ENCODE assay signal across 16 mouse cellular contexts in the genomic region with DNA sequence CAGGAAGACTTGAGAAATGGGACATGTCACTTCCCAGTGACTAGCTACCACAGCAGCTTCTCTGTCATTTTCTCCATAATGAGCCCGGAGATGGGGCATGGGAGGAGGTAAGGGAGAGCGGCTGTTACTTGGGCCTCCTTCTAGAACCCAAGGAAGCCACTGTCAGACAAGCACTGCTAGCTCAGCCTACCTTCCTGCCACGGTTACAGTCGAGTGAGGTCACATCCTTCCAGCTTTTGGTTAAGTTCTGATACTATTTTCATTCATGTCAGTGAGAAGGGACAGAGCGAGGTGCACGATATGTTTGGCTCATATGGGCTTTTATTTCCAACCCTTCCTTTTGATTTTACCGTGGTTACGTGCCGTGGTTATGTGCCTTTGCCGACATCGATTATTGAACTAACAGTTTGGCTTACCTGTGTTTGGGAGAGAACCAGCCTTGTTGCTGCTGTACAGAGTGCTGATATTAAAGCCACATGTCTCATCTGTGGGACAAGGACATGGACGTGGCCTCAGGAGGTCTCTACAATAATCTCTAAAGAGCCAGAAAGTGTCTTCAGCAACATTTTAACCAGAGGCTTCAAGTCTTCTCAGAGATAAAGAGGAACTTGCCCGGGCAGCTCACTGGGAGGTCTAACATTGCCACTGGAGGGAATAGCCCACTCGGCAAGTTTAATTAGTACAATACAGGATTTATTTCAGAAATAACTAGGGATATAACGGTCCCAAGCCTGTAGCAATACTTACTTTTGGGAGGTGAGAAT.
DNase-seq lines count a peak whose midpoint lies in the region; ATAC-seq lines count a peak whose summit lies in the region.
"Had no signal": no experiment of that assay in that cellular context is flagged by ENCODE, and none has a peak within 500 bp of the region (broad histone marks: within the 10 kb centered on the region; RNA-seq: fewer than 3 reads in every experiment).

No protein-coding gene starts in this region.

- intact Hi-C loops in left cerebral cortex, postnatal 10 days (cut with DNase I) = no loop called here

- WGBS in hindbrain, embryonic 10.5 days = 89% methylated on average over 15 of the region's 15 CpGs
- 88% methylated on average over 15 of the region's 15 CpGs for WGBS in hindbrain, embryonic 12.5 days
- 42% methylated on average over 15 of the region's 15 CpGs for WGBS in liver, embryonic 16.5 days (ENCODE audit: insufficient replicate concordance)

- H3K27ac ChIP-seq in hindbrain, embryonic 10.5 days = 0 out of 2 replicates have a peak overlapping the region, but pooled peaks have one; percentile 3
- H3K27ac ChIP-seq in hindbrain, embryonic 12.5 days = no peak overlapping the region
- H3K27ac ChIP-seq in liver, embryonic 16.5 days (ENCODE audit: low read length) = 0 out of 2 replicates have a peak overlapping the region, but pooled peaks have one; percentile 15
- H3K27ac ChIP-seq: midbrain, embryonic 12.5 days; stomach, postnatal 0 days had no signal

- 0 out of 2 replicates have a peak, but pooled peaks cover 6% of the 10 kb centered on the region for H3K36me3 ChIP-seq in hindbrain, embryonic 10.5 days
- no peaks in the 10 kb centered on the region for H3K36me3 ChIP-seq in hindbrain, embryonic 12.5 days
- no peaks in the 10 kb centered on the region for H3K36me3 ChIP-seq in liver, embryonic 16.5 days (ENCODE audit: control insufficient read depth, insufficient read depth)
- H3K36me3 ChIP-seq: midbrain, embryonic 12.5 days had no signal

- no peak for ATAC-seq in hindbrain, embryonic 12.5 days (ENCODE audit: low FRiP score)
- no peak for ATAC-seq in liver, embryonic 16.5 days (ENCODE audit: low read depth)
- ATAC-seq: intestine, postnatal 0 days; Patski had no signal

- H3K9ac ChIP-seq in hindbrain, embryonic 12.5 days = no peak overlapping the region
- no peak overlapping the region for H3K9ac ChIP-seq in liver, embryonic 16.5 days (ENCODE audit: low read depth, low read length)
- H3K9ac ChIP-seq: midbrain, embryonic 12.5 days had no signal

- DNase-seq in hindbrain, embryonic 10.5 days (ENCODE audit: low spot score) = no peak
- peak; percentile 48 for DNase-seq in c-Kit-positive CD71-positive TER-119-positive erythroid progenitor cells, embryonic 14.5 days (ENCODE audit: low spot score)
- peak; percentile 46 for DNase-seq in thymus, postnatal 14 days
- no peak for DNase-seq in cerebellum, postnatal 14 days
- no peak for DNase-seq in left cerebral cortex, postnatal 10 days (ENCODE audit: extremely low spot score in 1 of 2, low spot score in 2 of 2)
- DNase-seq in heart, adult 18-20 months = no peak
- DNase-seq: adrenal gland, adult 2 months; heart, postnatal 14 days; lung, adult 18-20 months had no signal

- H3K4me1 ChIP-seq in hindbrain, embryonic 10.5 days (replicated peaks) = peaks cover 63% of the 10 kb centered on the region
- H3K4me1 ChIP-seq in hindbrain, embryonic 12.5 days = peaks cover 53% of the 10 kb centered on the region
- H3K4me1 ChIP-seq in liver, embryonic 16.5 days (ENCODE audit: control insufficient read depth, low read depth, low read length) = peaks cover 25% of the 10 kb centered on the region

- H3K27me3 ChIP-seq in hindbrain, embryonic 10.5 days (ENCODE audit: insufficient read depth, poor library complexity, severe bottlenecking) = no peaks in the 10 kb centered on the region
- no peaks in the 10 kb centered on the region for H3K27me3 ChIP-seq in hindbrain, embryonic 12.5 days
- H3K27me3 ChIP-seq in liver, embryonic 16.5 days (ENCODE audit: control insufficient read depth, insufficient read depth, low read depth, low read length) = no peaks in the 10 kb centered on the region
- H3K27me3 ChIP-seq: midbrain, embryonic 12.5 days; Patski had no signal

- H3K9me3 ChIP-seq in hindbrain, embryonic 10.5 days = no peaks in the 10 kb centered on the region
- no peaks in the 10 kb centered on the region for H3K9me3 ChIP-seq in hindbrain, embryonic 12.5 days (replicated peaks)
- H3K9me3 ChIP-seq in liver, embryonic 16.5 days (replicated peaks; ENCODE audit: control insufficient read depth, low read length) = no peaks in the 10 kb centered on the region
- H3K9me3 ChIP-seq: midbrain, embryonic 12.5 days had no signal

- H3K4me2 ChIP-seq in hindbrain, embryonic 12.5 days (replicated peaks) = no peak overlapping the region
- H3K4me2 ChIP-seq in liver, embryonic 16.5 days (ENCODE audit: low read depth, low read length) = no peak overlapping the region
- H3K4me2 ChIP-seq: midbrain, embryonic 12.5 days had no signal

- no peak overlapping the region for H3K4me3 ChIP-seq in hindbrain, embryonic 10.5 days
- no peak overlapping the region for H3K4me3 ChIP-seq in hindbrain, embryonic 12.5 days
- H3K4me3 ChIP-seq in liver, embryonic 16.5 days (ENCODE audit: low read depth, low read length) = no peak overlapping the region
- H3K4me3 ChIP-seq: erythroblast, embryonic 14.5 days; midbrain, embryonic 12.5 days had no signal

Comparison
In these comparisons a context has a peak if more than half of its experiments do, and no peak if none do; other contexts are left out.
1. DNase-seq: peak in c-Kit-positive CD71-positive TER-119-positive erythroid progenitor cells, embryonic 14.5 days (single experiment) and thymus, postnatal 14 days (single experiment); none in hindbrain, embryonic 10.5 days (single experiment), cerebellum, postnatal 14 days (0 of 2), left cerebral cortex, postnatal 10 days (0 of 2) and heart, adult 18-20 months (0 of 2).